Mouse (Mus musculus) lung, postnatal 0 days (tissue): Measurements from ENCODE around the gene Nadk2.

Experiments used
- CTCF ChIP-seq: IDR thresholded peaks from 2 replicates; pipeline ENCODE4 v1.5.1; 2016; ENCODE audit warnings: antibody characterized with exemption, mild to moderate bottlenecking
- EP300 ChIP-seq: IDR thresholded peaks from 2 replicates; pipeline ENCODE4 v1.6.1; 2016; ENCODE audit warnings: antibody characterized with exemption, mild to moderate bottlenecking, control low read depth

DNA sequence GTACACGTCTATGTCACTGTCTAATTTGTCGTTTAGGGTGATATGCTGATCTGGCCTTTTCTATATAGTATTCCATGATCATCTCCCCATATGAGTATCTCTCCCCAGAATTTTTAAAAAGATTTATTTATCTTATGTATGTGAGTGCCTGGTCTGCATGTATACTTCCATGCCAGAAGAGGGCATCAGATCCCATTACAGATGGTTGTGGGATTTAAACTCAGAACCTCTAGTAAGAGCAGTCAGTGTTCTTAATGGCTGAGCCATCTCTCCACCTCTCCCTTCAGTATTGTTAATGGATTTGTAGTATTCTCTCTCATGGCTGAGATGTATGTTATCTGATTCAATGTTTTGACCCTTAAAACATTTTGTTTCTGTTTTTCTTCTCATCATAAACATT is 11.2 kb upstream of the Nadk2 start:
- TF ChIP-seq CTCF (no peak), EP300 (no peak)
